Mouse (Mus musculus) liver, adult 2 months (tissue): ENCODE results near the gene Rere. TPM values are rescaled to one million over a fixed set of nuclear protein-coding genes. Genes with fewer than 3 reads are reported as not detected.
"Not testable (repeated sequence)": the region's sequence is repeated elsewhere in the genome, so short reads cannot be mapped to it uniquely, and the experiment has no call there.

ENCODE experiments used
- DNase-seq: peaks from one replicate; pipeline ENCODE4 v3.0.0-alpha.2; 2011; ENCODE audit warnings: low read depth, low spot score; ENCODE audit errors: extremely low read depth
- H3K27ac ChIP-seq: fragments of 200-500 bp; replicated peaks from 2 replicates; pipeline ENCODE4 v1.5.1; 2012; ENCODE audit warnings: low read depth, mild to moderate bottlenecking, control low read depth, inconsistent platforms, low read length; ENCODE audit not compliant: insufficient read depth
- H3K27me3 ChIP-seq: fragments of 200-500 bp; 2 replicates; pipeline ENCODE4 v1.6.1; 2012; ENCODE audit warnings: mild to moderate bottlenecking, moderate library complexity, low read length, inconsistent platforms; ENCODE audit not compliant: control insufficient read depth, insufficient read depth
- H3K36me3 ChIP-seq: fragments of 200-500 bp; 2 replicates; pipeline ENCODE4 v1.6.1; 2012; ENCODE audit warnings: low read length, inconsistent platforms; ENCODE audit not compliant: control insufficient read depth, insufficient read depth
- H3K4me1 ChIP-seq: fragments of 200-500 bp; 2 replicates; pipeline ENCODE4 v1.6.1; 2011; ENCODE audit warnings: low read length; ENCODE audit not compliant: control insufficient read depth, insufficient read depth
- H3K4me3 ChIP-seq: fragments of 200-500 bp; 2 replicates; pipeline ENCODE4 v1.5.1; 2011; ENCODE audit warnings: low read depth, mild to moderate bottlenecking, control low read depth, low read length, moderate library complexity; ENCODE audit not compliant: insufficient read depth
- H3K79me2 ChIP-seq: fragments of 200-500 bp; 2 replicates; pipeline ENCODE4 v1.6.1; 2012; ENCODE audit warnings: inconsistent platforms, mild to moderate bottlenecking, low read length, moderate library complexity; ENCODE audit not compliant: control insufficient read depth, insufficient read depth
- H3K9ac ChIP-seq: fragments of 200-500 bp; 2 replicates; pipeline ENCODE4 v1.6.1; 2012; ENCODE audit warnings: low read depth, mild to moderate bottlenecking, control low read depth, inconsistent platforms, low read length
- CTCF ChIP-seq: fragments of 200-500 bp; IDR thresholded peaks from 2 replicates; pipeline ENCODE4 v1.5.1; 2011; ENCODE audit warnings: low read depth, low read length, control low read depth
- POLR2A ChIP-seq: fragments of 200-500 bp; IDR thresholded peaks from 2 replicates; pipeline ENCODE4 v1.6.1; 2011; ENCODE audit warnings: low read length, control low read depth; ENCODE audit not compliant: insufficient read depth; ENCODE audit errors: extremely low read depth
- WGBS: fragments of 180-500 bp; shearing (Covaris S2); methylation state at CpG from one replicate; pipeline ENCODE4 v1.1.7; 2018; 5-methylcytosine and 5-hydroxymethylcytosine counted together
- polyA plus RNA-seq: library from polyadenylated mRNA; depleted of rRNA; stranded (reverse); fragments of >200 nt; gene quantifications from 2 replicates; pipeline ENCODE4 v1.2.3, GENCODE M21; 2012
- total RNA-seq: library from RNA; depleted of rRNA; stranded (reverse); fragments of >200 nt; gene quantifications from 2 replicates; pipeline ENCODE4 v1.2.3, GENCODE M21; 2014

Gene Rere
- total and polyA plus RNA-seq, 2 experiments = 8.8 to 10.0 TPM

DNA sequence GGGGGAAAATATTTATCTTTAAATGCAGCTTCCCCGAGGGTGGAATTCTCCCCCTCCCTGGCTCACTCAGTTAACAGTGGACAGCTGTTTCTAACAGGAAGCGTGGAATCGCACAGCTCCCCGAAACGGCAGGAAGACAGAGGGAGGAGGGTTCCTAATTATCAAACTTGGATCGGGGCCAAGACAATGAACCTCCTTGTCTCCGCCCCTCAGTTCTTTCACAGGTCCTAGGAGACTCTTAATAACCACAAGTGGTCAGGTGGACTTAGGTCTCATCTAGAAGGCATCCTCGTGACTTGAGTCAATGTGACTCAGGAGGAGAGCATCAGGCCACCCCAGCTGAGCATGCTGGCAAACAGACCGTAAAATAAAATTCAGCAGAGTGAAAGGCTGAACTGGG lies 8.7 kb upstream of the Rere start:
- H3K27me3 ChIP-seq = no peaks in the 10 kb centered on the region
- H3K36me3 ChIP-seq = no peaks in the 10 kb centered on the region
- no peak overlapping the region for H3K27ac ChIP-seq
- no peak for TF ChIP-seq POLR2A
- TF ChIP-seq CTCF = no peak
- no peak overlapping the region for H3K4me3 ChIP-seq
- no peak for DNase-seq
- H3K4me1 ChIP-seq = no peaks in the 10 kb centered on the region
- no peak overlapping the region for H3K9ac ChIP-seq
- H3K79me2 ChIP-seq = no peaks in the 10 kb centered on the region
- WGBS = 58% methylated on average over 9 of the region's 9 CpGs

DNA sequence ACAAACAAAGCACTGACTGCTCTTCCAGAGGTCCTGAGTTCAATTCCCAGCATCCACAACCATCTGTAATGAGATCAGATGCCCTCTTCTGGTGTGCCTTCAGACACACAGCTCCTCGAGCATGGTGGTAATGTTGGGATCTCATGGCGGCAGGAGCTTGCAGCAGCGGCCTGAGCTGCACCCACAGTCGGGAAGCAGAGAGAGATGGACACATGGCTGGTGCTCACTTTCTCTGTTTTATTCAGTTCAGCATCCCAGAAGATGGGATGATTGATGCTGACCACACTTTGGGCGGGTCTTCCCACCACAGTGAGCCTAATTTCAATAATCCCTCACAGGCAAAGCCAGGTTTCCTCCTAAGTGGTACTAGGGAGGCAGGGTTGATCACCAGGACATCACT lies 5.9 kb upstream of the Rere start:
- H3K4me3 ChIP-seq = no peak overlapping the region
- 92% methylated on average over 5 of the region's 5 CpGs for WGBS

DNA sequence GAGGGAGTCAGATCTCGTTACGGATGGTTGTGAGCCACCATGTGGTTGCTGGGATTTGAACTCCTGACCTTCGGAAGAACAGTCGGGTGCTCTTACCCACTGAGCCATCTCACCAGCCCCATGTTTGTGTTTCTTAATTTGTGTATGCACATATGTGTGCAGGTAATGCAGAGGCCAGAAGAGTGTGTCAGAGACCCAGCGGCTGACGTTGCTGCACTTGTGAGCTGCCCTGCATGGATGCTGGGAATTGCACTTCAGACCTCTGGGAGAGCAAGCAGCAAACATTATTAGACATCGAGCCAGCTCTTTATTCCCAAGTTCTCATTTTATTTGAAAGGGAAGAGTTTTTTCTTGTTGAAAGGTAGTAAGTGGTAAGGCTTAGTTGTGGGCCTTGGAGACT lies 2.1 kb upstream of the Rere start:
- not testable (repeated sequence) for H3K4me3 ChIP-seq, H3K79me2 ChIP-seq, H3K9ac ChIP-seq, H3K27ac ChIP-seq, H3K36me3 ChIP-seq, DNase-seq, H3K27me3 ChIP-seq
- WGBS = 85% methylated on average over 7 of the region's 7 CpGs
- H3K4me1 ChIP-seq = peaks cover 12% of the 10 kb centered on the region

More for the DNA sequence above, 5.9 kb upstream of the Rere start:
- Histone ChIP-seq H3K9ac (no peak overlapping the region), H3K4me1 (peaks cover under 1% of the 10 kb centered on the region; the same call in 1 of the 2 replicates), H3K36me3 (no peaks in the 10 kb centered on the region), H3K79me2 (no peaks in the 10 kb centered on the region), H3K27me3 (no peaks in the 10 kb centered on the region), H3K27ac (no peak overlapping the region)
- TF ChIP-seq POLR2A = no peak
- no peak for TF ChIP-seq CTCF
- DNase-seq = no peak

DNA sequence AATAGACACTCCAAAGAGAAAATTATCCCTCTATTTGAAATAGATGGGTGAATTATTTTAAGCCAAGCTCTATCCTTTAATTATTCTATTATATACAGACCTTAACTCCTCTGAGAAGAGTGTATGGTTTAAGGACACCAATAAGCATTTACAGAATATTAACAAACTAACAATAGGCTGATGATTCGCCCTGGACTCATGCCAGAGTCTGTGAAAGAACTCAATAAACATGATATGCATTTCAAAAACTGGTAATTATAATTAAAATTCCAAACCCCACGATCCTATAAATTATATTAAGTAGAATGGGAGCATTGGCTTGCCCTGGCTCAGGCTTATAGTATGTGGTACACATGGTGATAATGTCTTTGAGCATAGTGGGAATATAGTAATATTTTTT lies 1.4 kb upstream of the Rere start:
- H3K79me2 ChIP-seq = peaks cover 7% of the 10 kb centered on the region; the same call in 1 of the 2 replicates
- H3K9ac ChIP-seq = no peak overlapping the region
- no peaks in the 10 kb centered on the region for H3K36me3 ChIP-seq
- no peaks in the 10 kb centered on the region for H3K27me3 ChIP-seq
- peaks cover 12% of the 10 kb centered on the region for H3K4me1 ChIP-seq
- H3K4me3 ChIP-seq = no peak overlapping the region
- TF ChIP-seq CTCF (no peak), POLR2A (no peak)
- WGBS = 69% methylated on average over 2 of the region's 2 CpGs
- H3K27ac ChIP-seq = no peak overlapping the region
- no peak for DNase-seq

DNA sequence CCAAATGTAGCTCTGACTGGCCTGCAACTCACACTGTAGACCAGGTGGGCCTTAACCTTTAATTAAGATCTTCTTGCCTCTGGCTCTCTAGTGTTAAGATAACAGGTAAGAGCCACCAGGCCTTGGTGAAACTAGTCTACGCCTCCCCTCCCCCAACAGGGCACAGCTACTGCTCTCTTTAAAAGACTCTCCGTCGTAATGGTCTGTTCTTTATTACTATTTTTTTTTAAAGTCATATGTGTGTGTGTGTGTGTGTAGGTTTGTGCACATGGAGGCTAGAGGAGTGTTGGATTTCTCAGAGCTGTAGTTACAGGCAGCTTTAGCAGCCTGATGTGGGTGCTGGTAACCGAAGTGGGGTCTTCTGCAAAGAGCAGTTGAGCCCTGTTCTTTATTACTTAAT lies 987 bp upstream of the Rere start:
- Histone ChIP-seq H3K27ac (no peak overlapping the region), H3K4me3 (no peak overlapping the region), H3K36me3 (no peaks in the 10 kb centered on the region), H3K27me3 (no peaks in the 10 kb centered on the region), H3K4me1 (peaks cover 12% of the 10 kb centered on the region), H3K9ac (no peak overlapping the region), H3K79me2 (peaks cover 12% of the 10 kb centered on the region; the same call in 1 of the 2 replicates)
- no peak for TF ChIP-seq POLR2A
- no peak for TF ChIP-seq CTCF
- no peak for DNase-seq
- 84% methylated on average over 4 of the region's 4 CpGs for WGBS

DNA sequence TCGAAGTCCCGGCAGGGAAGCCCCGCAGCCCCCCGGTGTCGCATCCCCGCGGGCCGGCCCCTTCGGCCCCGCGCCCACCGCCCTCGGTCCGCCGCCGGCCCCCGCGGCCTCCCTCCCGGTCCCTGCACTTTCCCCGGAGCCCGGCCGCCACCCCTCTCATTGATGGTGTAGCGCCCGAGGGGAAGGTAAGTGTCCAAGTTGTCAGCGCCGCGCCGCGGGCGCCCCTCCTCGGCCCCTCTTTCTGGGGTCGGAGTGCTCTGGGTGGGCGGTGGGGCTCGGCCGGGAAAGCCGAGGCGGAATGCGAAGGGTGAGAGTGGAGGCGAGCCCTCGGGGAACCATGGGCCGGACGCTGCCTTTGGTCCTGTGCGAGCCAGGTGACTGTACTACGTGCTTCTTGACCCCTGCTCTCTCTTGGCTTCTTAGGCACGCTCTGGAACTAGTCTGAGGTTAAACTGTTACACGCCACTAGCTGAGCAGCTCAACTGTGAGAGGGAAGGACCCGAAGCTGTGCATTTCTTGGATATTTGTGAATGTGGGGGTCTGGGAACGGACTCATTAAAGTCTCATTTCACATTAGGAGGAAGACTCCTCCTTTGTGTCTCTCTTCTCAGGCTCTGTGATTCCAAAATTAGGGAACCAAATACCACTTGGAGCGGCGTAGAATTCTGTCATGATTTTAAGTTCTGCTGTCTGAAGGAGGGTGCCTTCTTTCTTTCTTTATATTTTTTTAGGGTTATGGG lies 615 bp downstream of the Rere start:
- Histone ChIP-seq H3K27me3 (no peaks in the 10 kb centered on the region), H3K4me3 (peak overlapping the region; percentile 99), H3K36me3 (no peaks in the 10 kb centered on the region), H3K9ac (peak overlapping the region; percentile 96), H3K27ac (peak overlapping the region; percentile 97), H3K79me2 (peaks cover 19% of the 10 kb centered on the region; the same call in 1 of the 2 replicates), H3K4me1 (peaks cover 12% of the 10 kb centered on the region)
- 0 out of 2 replicates have a peak, but pooled peaks have one; percentile 45 for TF ChIP-seq POLR2A
- TF ChIP-seq CTCF = no peak
- WGBS = under 1% methylated on average over 50 of the region's 50 CpGs
- peak; percentile 90 for DNase-seq
